9 mouse cellular contexts compared by ENCODE assay signal in the genomic region with DNA sequence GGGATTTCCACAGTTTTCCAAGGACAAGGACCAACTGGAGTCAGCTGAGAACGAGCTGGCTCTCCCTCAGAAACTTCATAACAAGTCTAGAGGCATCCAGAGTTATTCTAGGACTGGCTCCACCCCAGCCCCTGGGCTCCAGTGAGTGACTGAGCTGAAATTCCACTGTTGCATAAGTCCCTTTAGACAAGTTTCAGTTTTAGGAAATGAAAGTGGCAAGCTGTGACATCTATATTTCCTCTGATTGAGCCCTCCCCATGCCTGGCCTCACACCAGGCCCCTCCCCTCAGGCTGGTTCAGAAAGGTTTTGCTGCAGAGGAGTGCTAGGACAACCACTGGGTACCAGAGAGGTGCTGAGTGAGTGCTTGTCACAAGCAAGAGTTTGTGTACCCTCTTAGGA. TPM values are rescaled to one million over a fixed set of nuclear protein-coding genes. Genes with fewer than 3 reads are reported as not detected.
A peak's percentile ranks its signal among the peaks of the same experiment; 100 is the strongest.
DNase-seq lines count a peak whose midpoint lies in the region; ATAC-seq lines count a peak whose summit lies in the region.
"Had no signal": no experiment of that assay in that cellular context is flagged by ENCODE, and none has a peak within 500 bp of the region (broad histone marks: within the 10 kb centered on the region; RNA-seq: fewer than 3 reads in every experiment).

No protein-coding gene starts in this region.

- no peaks in the 10 kb centered on the region for H3K4me1 ChIP-seq in liver, embryonic 11.5 days (replicated peaks; ENCODE audit: control insufficient read depth, insufficient read depth, low read length)
- H3K4me1 ChIP-seq: neural tube, embryonic 13.5 days had no signal

- no peak overlapping the region for H3K9ac ChIP-seq in liver, embryonic 11.5 days (ENCODE audit: low read depth, low read length)
- H3K9ac ChIP-seq: neural tube, embryonic 13.5 days had no signal

- ATAC-seq in liver, embryonic 11.5 days (replicated peaks; ENCODE audit: low FRiP score), result peak; percentile 26; the same call in 1 of the 2 replicates

- H3K36me3 ChIP-seq in liver, embryonic 11.5 days (ENCODE audit: control insufficient read depth, insufficient read depth, low read length), result no peaks in the 10 kb centered on the region
- H3K36me3 ChIP-seq: neural tube, embryonic 13.5 days had no signal

- H3K27me3 ChIP-seq in liver, embryonic 11.5 days (replicated peaks; ENCODE audit: control insufficient read depth, insufficient read depth, low read length), result no peaks in the 10 kb centered on the region
- H3K27me3 ChIP-seq: neural tube, embryonic 13.5 days had no signal

- H3K9me3 ChIP-seq in liver, embryonic 11.5 days (ENCODE audit: control insufficient read depth, low read length), result no peaks in the 10 kb centered on the region
- H3K9me3 ChIP-seq: neural tube, embryonic 13.5 days had no signal

- no peak overlapping the region for H3K27ac ChIP-seq in liver, embryonic 11.5 days (ENCODE audit: low read depth, low read length)
- H3K27ac ChIP-seq: neural tube, embryonic 13.5 days had no signal

- peak; percentile 77 for DNase-seq in 416B (ENCODE audit: low read depth)
- peak; percentile 19 for DNase-seq in T-cell, adult 2 months (ENCODE audit: low spot score)
- peak; percentile 46 to 69 for DNase-seq in frontal cortex, postnatal 36 days (ENCODE audit: low spot score in 2 of 2)
- DNase-seq in induced T-regulatory cell, adult 2 months (ENCODE audit: low read depth), result peak; percentile 79
- no peak for DNase-seq in liver, embryonic 11.5 days (ENCODE audit: low spot score)
- DNase-seq in ovary, postnatal 36 days (ENCODE audit: low spot score), result peak; percentile 57
- DNase-seq in urinary bladder, postnatal 36 days (ENCODE audit: low spot score in 2 of 2), result peak; percentile 47 to 74
- no peak for DNase-seq in cerebellum, postnatal 25 days

- no peak overlapping the region for H3K4me3 ChIP-seq in liver, embryonic 11.5 days (ENCODE audit: low read depth, low read length)
- H3K4me3 ChIP-seq: neural tube, embryonic 13.5 days had no signal

- no peak overlapping the region for H3K4me2 ChIP-seq in liver, embryonic 11.5 days
- H3K4me2 ChIP-seq: neural tube, embryonic 13.5 days had no signal

- WGBS in liver, embryonic 11.5 days, result 29% methylated on average over 1 of the region's 1 CpGs

RNA-seq across cellular contexts. Expression of gene Tlr2, which starts 21.4 kb away (rescaled TPM):
- polyA plus RNA-seq in liver, embryonic 11.5 days (2014; fragmentation: Nextera tagmentation; extraction: Ambion mirVana), result 2.5 and 3.3 TPM in 2 replicates

Comparison
In these comparisons a context has a peak if more than half of its experiments do, and no peak if none do; other contexts are left out.
1. DNase-seq: peak in 416B (single experiment), T-cell, adult 2 months (single experiment), frontal cortex, postnatal 36 days (2 of 2), induced T-regulatory cell, adult 2 months (single experiment), ovary, postnatal 36 days (single experiment) and urinary bladder, postnatal 36 days (2 of 2); none in liver, embryonic 11.5 days (single experiment) and cerebellum, postnatal 25 days (0 of 2).